Mouse (Mus musculus): ENCODE data around the gene Tbc1d14.

- TF ChIP-seq CTCF (IDR thresholded peaks at IDR 0.05; ENCODE audit: low read depth, low read length) (no peak), GATA1 (IDR thresholded peaks at IDR 0.05; ENCODE audit: borderline replicate concordance, low read length) (no peak)
Measured at GRCm38 (mm10) chr5:36596225-36596624, 3.1 kb upstream of the Tbc1d14 start.

Measured in G1E (cell line).